Mouse (Mus musculus) lung, postnatal 0 days (tissue): ENCODE results near the gene Vmn2r83.

Experiments
- CTCF ChIP-seq: IDR thresholded peaks from 2 replicates; pipeline ENCODE4 v1.5.1; 2016; ENCODE audit warnings: antibody characterized with exemption, mild to moderate bottlenecking
- EP300 ChIP-seq: IDR thresholded peaks from 2 replicates; pipeline ENCODE4 v1.6.1; 2016; ENCODE audit warnings: antibody characterized with exemption, mild to moderate bottlenecking, control low read depth

DNA sequence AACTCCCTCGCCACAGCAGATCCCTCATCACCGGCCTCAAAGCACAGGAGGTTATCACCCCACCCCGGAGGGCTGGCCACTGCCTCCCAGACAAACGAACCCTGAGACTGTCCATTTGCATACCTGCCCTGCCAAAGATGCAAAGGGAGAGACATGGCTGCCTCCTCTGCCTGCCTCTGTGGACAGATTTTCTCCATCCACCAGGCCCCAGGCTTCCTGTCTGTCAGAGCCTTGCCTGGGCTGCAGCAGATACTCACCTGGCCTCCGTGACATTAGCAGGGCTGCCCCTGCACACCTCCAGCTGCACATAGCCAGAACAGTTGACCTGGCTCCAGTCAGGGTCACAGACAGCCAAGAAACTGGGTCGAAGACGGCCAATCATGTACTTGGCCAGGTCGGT lies 61.7 kb downstream of the Vmn2r83 start:
- TF ChIP-seq CTCF (no peak), EP300 (no peak)
